Mouse (Mus musculus) small intestine, adult 2 months (tissue): ENCODE results near the gene Dst.

Experiments used
- CTCF ChIP-seq: fragments of 200-500 bp; IDR thresholded peaks from 2 replicates; pipeline ENCODE4 v1.5.1; 2012; ENCODE audit warnings: low read depth, mild to moderate bottlenecking, control low read depth, inconsistent platforms, low read length, moderate library complexity, mixed read lengths; ENCODE audit not compliant: insufficient replicate concordance, insufficient read length; ENCODE audit errors: extremely low read depth
- POLR2A ChIP-seq: fragments of 200-500 bp; IDR thresholded peaks from 2 replicates; pipeline ENCODE4 v1.6.1; 2012; ENCODE audit warnings: low read depth, mild to moderate bottlenecking, control low read depth, inconsistent platforms, low read length, moderate library complexity

DNA sequence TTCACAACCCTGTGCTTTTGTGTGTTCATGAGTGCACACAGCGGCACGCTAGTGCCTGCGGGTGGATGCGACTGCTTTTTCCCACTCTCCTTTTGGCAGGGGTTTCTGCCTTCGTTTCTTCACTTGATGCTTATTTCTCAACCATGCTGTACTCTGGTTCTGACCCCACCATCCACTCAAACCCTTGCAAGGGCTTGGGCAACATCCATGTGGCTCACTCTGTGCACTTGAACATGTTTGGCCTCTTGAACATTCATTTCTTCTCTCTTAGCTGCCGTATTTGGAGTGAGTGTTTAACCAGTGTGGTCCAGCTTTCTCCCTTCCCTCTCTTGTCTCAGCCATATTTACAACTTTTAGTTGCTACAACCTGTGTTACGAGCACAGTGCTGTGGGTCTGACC, 236.8 kb downstream of the Dst start:
- no peak for TF ChIP-seq CTCF
- TF ChIP-seq POLR2A: no peak
